10 mouse cellular contexts compared by ENCODE assay signal in the genomic region with DNA sequence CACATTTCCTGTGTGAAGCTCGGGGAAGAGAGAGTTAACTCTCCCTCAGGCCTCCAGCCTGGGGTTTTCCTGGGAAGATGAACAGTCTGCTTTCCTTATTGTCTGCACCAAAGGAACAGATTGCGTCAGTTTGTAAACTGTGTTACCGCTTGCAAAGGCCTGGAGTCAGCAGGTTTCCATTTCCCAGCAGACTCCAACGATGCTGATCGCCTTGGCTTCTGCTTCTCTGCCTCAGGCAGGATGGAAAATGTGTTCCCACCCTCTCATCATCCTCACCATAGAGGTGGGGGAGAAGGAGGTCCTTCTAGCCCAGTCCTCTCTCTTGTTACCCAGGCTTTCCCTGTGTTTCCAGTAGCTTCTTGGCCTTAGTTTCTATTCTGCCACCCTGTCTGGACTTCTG. TPM values are rescaled to one million over a fixed set of nuclear protein-coding genes. Genes with fewer than 3 reads are reported as not detected.
DNase-seq lines count a peak whose midpoint lies in the region; ATAC-seq and TF ChIP-seq lines count a peak whose summit lies in the region.
"Had no signal": no experiment of that assay in that cellular context is flagged by ENCODE, and none has a peak within 500 bp of the region (broad histone marks: within the 10 kb centered on the region; RNA-seq: fewer than 3 reads in every experiment).

No protein-coding gene starts in this region.

- ATAC-seq in lung, embryonic 14.5 days (ENCODE audit: insufficient read depth) = peak; percentile 28; the same call in 1 of the 2 replicates
- ATAC-seq in hindbrain, postnatal 0 days = peak; percentile 55
- peak; percentile 67 for ATAC-seq in neural tube, embryonic 15.5 days (ENCODE audit: low FRiP score)

- peaks cover 5% of the 10 kb centered on the region; the same call in 1 of the 2 replicates for H3K4me1 ChIP-seq in lung, embryonic 14.5 days (ENCODE audit: insufficient read depth)
- 0 out of 2 replicates have a peak, but pooled peaks cover 6% of the 10 kb centered on the region for H3K4me1 ChIP-seq in lung, adult 2 months (ENCODE audit: control insufficient read depth, insufficient read depth, low read length)
- peaks cover 12% of the 10 kb centered on the region for H3K4me1 ChIP-seq in hindbrain, postnatal 0 days (ENCODE audit: insufficient read depth, low read length)
- peaks cover 37% of the 10 kb centered on the region for H3K4me1 ChIP-seq in neural tube, embryonic 15.5 days

- no peaks in the 10 kb centered on the region for H3K36me3 ChIP-seq in lung, embryonic 14.5 days (ENCODE audit: insufficient read depth)
- no peaks in the 10 kb centered on the region for H3K36me3 ChIP-seq in hindbrain, postnatal 0 days (ENCODE audit: insufficient read depth, low read length)
- no peaks in the 10 kb centered on the region for H3K36me3 ChIP-seq in neural tube, embryonic 15.5 days
- H3K36me3 ChIP-seq: lung, embryonic 15.5 days had no signal

- no peak for TF ChIP-seq CTCF in lung, embryonic 14.5 days (IDR thresholded peaks at IDR 0.05; ENCODE audit: low read depth)
- no peak for TF ChIP-seq CTCF in lung, adult 2 months (IDR thresholded peaks at IDR 0.05; ENCODE audit: insufficient read depth, low read length)
- TF ChIP-seq CTCF in hindbrain, postnatal 0 days (IDR thresholded peaks at IDR 0.05; ENCODE audit: low read depth) = no peak

- no peak overlapping the region for H3K9ac ChIP-seq in lung, embryonic 14.5 days
- H3K9ac ChIP-seq in hindbrain, postnatal 0 days (replicated peaks; ENCODE audit: low read length) = no peak overlapping the region
- H3K9ac ChIP-seq in neural tube, embryonic 15.5 days (replicated peaks) = 0 out of 2 replicates have a peak overlapping the region, but pooled peaks have one; percentile 11
- H3K9ac ChIP-seq: lung, embryonic 15.5 days had no signal

- H3K4me3 ChIP-seq in lung, embryonic 14.5 days (ENCODE audit: low read depth, low read length) = no peak overlapping the region
- H3K4me3 ChIP-seq in lung, adult 2 months (replicated peaks; ENCODE audit: extremely low read depth, low read depth, low read length) = no peak overlapping the region
- no peak overlapping the region for H3K4me3 ChIP-seq in hindbrain, postnatal 0 days (ENCODE audit: low read length)
- H3K4me3 ChIP-seq in neural tube, embryonic 15.5 days (replicated peaks) = no peak overlapping the region
- H3K4me3 ChIP-seq: heart, adult 2 months; lung, embryonic 15.5 days had no signal

- no peak overlapping the region for H3K27ac ChIP-seq in lung, embryonic 14.5 days (ENCODE audit: low read depth)
- peak overlapping the region; percentile 72 for H3K27ac ChIP-seq in hindbrain, postnatal 0 days
- H3K27ac ChIP-seq in neural tube, embryonic 15.5 days (replicated peaks) = peak overlapping the region; percentile 72
- H3K27ac ChIP-seq: heart, adult 2 months; lung, embryonic 15.5 days had no signal

- no peak overlapping the region for H3K4me2 ChIP-seq in lung, embryonic 14.5 days
- H3K4me2 ChIP-seq in hindbrain, postnatal 0 days (ENCODE audit: low read depth, low read length) = no peak overlapping the region
- no peak overlapping the region for H3K4me2 ChIP-seq in neural tube, embryonic 15.5 days
- H3K4me2 ChIP-seq: lung, embryonic 15.5 days had no signal

- 36% methylated on average over 5 of the region's 5 CpGs for WGBS in lung, embryonic 14.5 days
- WGBS in lung, adult 2 months = 22% methylated on average over 5 of the region's 5 CpGs
- 8% methylated on average over 5 of the region's 5 CpGs for WGBS in hindbrain, postnatal 0 days
- WGBS in neural tube, embryonic 15.5 days = 13% methylated on average over 5 of the region's 5 CpGs

- peak; percentile 16 for DNase-seq in adrenal gland, adult 2 months
- DNase-seq in adrenal gland, postnatal 36 days = no peak
- DNase-seq in lung, embryonic 14.5 days = peak; percentile 58
- DNase-seq in lung, adult 2 months = no peak
- peak; percentile 66 for DNase-seq in hindbrain, postnatal 0 days (ENCODE audit: low spot score)
- DNase-seq in spleen, postnatal 10 days (ENCODE audit: low spot score in 2 of 2) = no peak
- no peak for DNase-seq in heart, postnatal 14 days

- no peaks in the 10 kb centered on the region for H3K27me3 ChIP-seq in lung, embryonic 14.5 days (ENCODE audit: insufficient read depth, low read length)
- no peaks in the 10 kb centered on the region for H3K27me3 ChIP-seq in hindbrain, postnatal 0 days (ENCODE audit: insufficient read depth, low read length)
- no peaks in the 10 kb centered on the region for H3K27me3 ChIP-seq in neural tube, embryonic 15.5 days (replicated peaks)
- H3K27me3 ChIP-seq: lung, embryonic 15.5 days had no signal

- TF ChIP-seq POLR2A in lung, adult 2 months (IDR thresholded peaks at IDR 0.05; ENCODE audit: borderline replicate concordance, extremely low read depth, low read depth, low read length) = no peak

- intact Hi-C loops in heart, postnatal 14 days (cut with DNase I) = no loop called here

- no peaks in the 10 kb centered on the region for H3K9me3 ChIP-seq in lung, embryonic 14.5 days (ENCODE audit: low read depth, low read length)
- H3K9me3 ChIP-seq in hindbrain, postnatal 0 days (ENCODE audit: low read length) = no peaks in the 10 kb centered on the region
- H3K9me3 ChIP-seq in neural tube, embryonic 15.5 days (replicated peaks) = no peaks in the 10 kb centered on the region
- H3K9me3 ChIP-seq: lung, embryonic 15.5 days had no signal

RNA-seq across cellular contexts. Expression of gene Lrrc4, which starts 33.1 kb away (rescaled TPM):
- 1 to 10 TPM; 5.6 to 8.1 TPM for total RNA-seq in adrenal gland, adult 2 months (2021)
- 3.6 and 6.1 TPM in 2 replicates for polyA plus RNA-seq in adrenal gland, adult 2 months (2012; rRNA removed)
- total RNA-seq in adrenal gland, postnatal 36 days (2021) = 1 to 10 TPM; 5.3 to 9.2 TPM
- polyA plus RNA-seq in lung, embryonic 14.5 days (2014; fragmentation: Nextera tagmentation; extraction: Ambion mirVana) = 0.47 and 0.63 TPM in 2 replicates
- 0.57 and 0.82 TPM in 2 replicates for polyA plus RNA-seq in lung, adult 2 months (2012; rRNA removed)
- total RNA-seq in hindbrain, postnatal 0 days (2014; rRNA removed) = 54.8 and 59.8 TPM in 2 replicates
- polyA plus RNA-seq in hindbrain, postnatal 0 days (2015; fragmentation: Nextera tagmentation; extraction: Ambion mirVana) = 6.0 and 6.1 TPM in 2 replicates
- polyA plus RNA-seq in neural tube, embryonic 15.5 days (2015; fragmentation: Nextera tagmentation; extraction: Ambion mirVana) = 7.2 and 8.5 TPM in 2 replicates
- under 1 TPM; 0.22 to 0.43 TPM for total RNA-seq in heart, postnatal 14 days (2021)

Comparison
In these comparisons a context has a peak if more than half of its experiments do, and no peak if none do; other contexts are left out.
1. DNase-seq: peak in adrenal gland, adult 2 months (single experiment), lung, embryonic 14.5 days (single experiment) and hindbrain, postnatal 0 days (single experiment); none in adrenal gland, postnatal 36 days (0 of 2), lung, adult 2 months (single experiment), spleen, postnatal 10 days (0 of 2) and heart, postnatal 14 days (0 of 2).
2. Peak in every context shown above with its lines, with median percentiles within 50 percentile points of each other: ATAC-seq.